Mouse (Mus musculus) midbrain, embryonic 14.5 days (tissue): ENCODE results near the gene Phospho1. TPM values are rescaled to one million over a fixed set of nuclear protein-coding genes. Genes with fewer than 3 reads are reported as not detected.

ENCODE experiments used
- ATAC-seq: fragments of 200-750 bp; cut with Nextera tagmentation; 2 replicates; pipeline ENCODE4 v1.8.0; 2017; ENCODE audit warnings: moderate number of reproducible peaks, moderate library complexity; ENCODE audit not compliant: low FRiP score, low TSS enrichment
- DNase-seq: peaks from one replicate; pipeline ENCODE4 v3.0.0-alpha.2; 2015
- H3K27ac ChIP-seq: fragments of 300-500 bp; sonication (generic); replicated peaks from 2 replicates; pipeline ENCODE4 v1.5.1; 2014; ENCODE audit warnings: mild to moderate bottlenecking, low read depth, low read length, moderate library complexity
- H3K27me3 ChIP-seq: fragments of 300-500 bp; sonication (generic); 2 replicates; pipeline ENCODE4 v1.6.1; 2014; ENCODE audit warnings: low read length, control low read depth, mixed read lengths; ENCODE audit not compliant: control insufficient read depth, insufficient read depth
- H3K36me3 ChIP-seq: fragments of 300-500 bp; sonication (generic); 2 replicates; pipeline ENCODE4 v1.6.1; 2014; ENCODE audit warnings: low read length, control low read depth; ENCODE audit not compliant: control insufficient read depth, insufficient read depth
- H3K4me1 ChIP-seq: fragments of 300-500 bp; sonication (generic); 2 replicates; pipeline ENCODE4 v1.6.1; 2014; ENCODE audit warnings: mild to moderate bottlenecking, antibody characterized with exemption, low read length, control low read depth; ENCODE audit not compliant: control insufficient read depth, insufficient read depth
- H3K4me2 ChIP-seq: fragments of 300-500 bp; sonication (generic); 2 replicates; pipeline ENCODE4 v1.6.1; 2014; ENCODE audit warnings: mild to moderate bottlenecking, low read length, moderate library complexity
- H3K4me3 ChIP-seq: fragments of 300-500 bp; sonication (generic); replicated peaks from 2 replicates; pipeline ENCODE4 v1.5.1; 2014; ENCODE audit warnings: low read depth, low read length
- H3K9ac ChIP-seq: fragments of 300-500 bp; sonication (generic); replicated peaks from 2 replicates; pipeline ENCODE4 v1.6.1; 2014; ENCODE audit warnings: mild to moderate bottlenecking, low read length, moderate library complexity
- H3K9me3 ChIP-seq: fragments of 300-500 bp; sonication (generic); 2 replicates; pipeline ENCODE4 v1.6.1; 2016; ENCODE audit warnings: low read length, control low read depth, mixed read lengths; ENCODE audit not compliant: control insufficient read depth
- WGBS: fragments of 180-500 bp; shearing (Covaris S2); extraction: QIAGEN DNeasy Blood & Tissue Kit; methylation state at CpG from one replicate; pipeline ENCODE4 v1.1.7; 2014; 5-methylcytosine and 5-hydroxymethylcytosine counted together
- polyA plus RNA-seq: library from polyadenylated mRNA; unstranded; fragments of >200 nt; fragmentation: Nextera tagmentation; extraction: Ambion mirVana; gene quantifications from 2 replicates; pipeline ENCODE4 v1.2.1, GENCODE M21; 2014

Gene Phospho1
- polyA plus RNA-seq, 1 experiment from 2014 or later, result 0.33 TPM

- H3K4me3 ChIP-seq, result no peak overlapping the region
- ATAC-seq, result no peak
- no peaks in the 10 kb centered on the region for H3K36me3 ChIP-seq
- H3K9me3 ChIP-seq, result 0 out of 2 replicates have a peak, but pooled peaks cover 3% of the 10 kb centered on the region
- no peaks in the 10 kb centered on the region for H3K27me3 ChIP-seq
- no peaks in the 10 kb centered on the region for H3K4me1 ChIP-seq
- DNase-seq, result peak; percentile 18
- no peak overlapping the region for H3K9ac ChIP-seq
- H3K27ac ChIP-seq, result no peak overlapping the region
- WGBS, result 92% methylated on average over 4 of the region's 4 CpGs
- no peak overlapping the region for H3K4me2 ChIP-seq
Measured at GRCm38 (mm10) chr11:95785675-95786074, 38.6 kb upstream of the Phospho1 start.

GRCm38 (mm10) chr11:95786511-95786910, 37.8 kb upstream of the Phospho1 start:
- Histone ChIP-seq H3K4me3 (no peak overlapping the region), H3K27ac (no peak overlapping the region), H3K4me2 (no peak overlapping the region), H3K9me3 (0 out of 2 replicates have a peak, but pooled peaks cover 3% of the 10 kb centered on the region), H3K27me3 (no peaks in the 10 kb centered on the region), H3K4me1 (no peaks in the 10 kb centered on the region), H3K9ac (no peak overlapping the region), H3K36me3 (no peaks in the 10 kb centered on the region)
- no peak for DNase-seq
- 91% methylated on average over 6 of the region's 6 CpGs for WGBS
- no peak for ATAC-seq

GRCm38 (mm10) chr11:95789451-95789891, 34.8 kb upstream of the Phospho1 start:
- WGBS, result 88% methylated on average over 8 of the region's 8 CpGs
- no peaks in the 10 kb centered on the region for H3K4me1 ChIP-seq

GRCm38 (mm10) chr11:95791787-95792186, 32.5 kb upstream of the Phospho1 start:
- 0 out of 2 replicates have a peak, but pooled peaks cover 5% of the 10 kb centered on the region for H3K4me1 ChIP-seq
- no peaks in the 10 kb centered on the region for H3K36me3 ChIP-seq
- H3K4me2 ChIP-seq, result no peak overlapping the region
- H3K9me3 ChIP-seq, result no peaks in the 10 kb centered on the region
- 87% methylated on average over 13 of the region's 13 CpGs for WGBS
- no peak overlapping the region for H3K9ac ChIP-seq
- no peak overlapping the region for H3K4me3 ChIP-seq
- DNase-seq (no peak), ATAC-seq (no peak)
- H3K27ac ChIP-seq, result no peak overlapping the region
- 0 out of 2 replicates have a peak, but pooled peaks cover 7% of the 10 kb centered on the region for H3K27me3 ChIP-seq

More at GRCm38 (mm10) chr11:95789451-95789891, 34.8 kb upstream of the Phospho1 start:
- Histone ChIP-seq H3K9ac (no peak overlapping the region), H3K27ac (no peak overlapping the region), H3K9me3 (0 out of 2 replicates have a peak, but pooled peaks cover 3% of the 10 kb centered on the region), H3K4me2 (no peak overlapping the region), H3K36me3 (no peaks in the 10 kb centered on the region), H3K4me3 (no peak overlapping the region), H3K27me3 (no peaks in the 10 kb centered on the region)
- no peak for ATAC-seq
- DNase-seq, result no peak

- no peak for ATAC-seq
- H3K4me3 ChIP-seq, result no peak overlapping the region
- 0 out of 2 replicates have a peak, but pooled peaks cover 5% of the 10 kb centered on the region for H3K4me1 ChIP-seq
- WGBS, result 91% methylated on average over 8 of the region's 8 CpGs
- H3K9me3 ChIP-seq, result no peaks in the 10 kb centered on the region
- DNase-seq, result no peak
- H3K27ac ChIP-seq, result no peak overlapping the region
- H3K27me3 ChIP-seq, result 0 out of 2 replicates have a peak, but pooled peaks cover 10% of the 10 kb centered on the region
- no peak overlapping the region for H3K9ac ChIP-seq
- H3K36me3 ChIP-seq, result no peaks in the 10 kb centered on the region
- no peak overlapping the region for H3K4me2 ChIP-seq
Measured at GRCm38 (mm10) chr11:95792950-95793509, 31.3 kb upstream of the Phospho1 start.

- no peak overlapping the region for H3K9ac ChIP-seq
- H3K36me3 ChIP-seq, result no peaks in the 10 kb centered on the region
- no peaks in the 10 kb centered on the region for H3K9me3 ChIP-seq
- H3K27ac ChIP-seq, result no peak overlapping the region
- no peak overlapping the region for H3K4me2 ChIP-seq
- H3K4me3 ChIP-seq, result no peak overlapping the region
- H3K27me3 ChIP-seq, result 0 out of 2 replicates have a peak, but pooled peaks cover 10% of the 10 kb centered on the region
- no peak for DNase-seq
- H3K4me1 ChIP-seq, result 0 out of 2 replicates have a peak, but pooled peaks cover 5% of the 10 kb centered on the region
- 81% methylated on average over 5 of the region's 5 CpGs for WGBS
- ATAC-seq, result no peak
Measured at GRCm38 (mm10) chr11:95794201-95794600, 30.1 kb upstream of the Phospho1 start.

GRCm38 (mm10) chr11:95795582-95795981, 28.7 kb upstream of the Phospho1 start:
- no peak overlapping the region for H3K4me2 ChIP-seq

GRCm38 (mm10) chr11:95805010-95805409, 19.3 kb upstream of the Phospho1 start:
- whole genome bisulfite sequencing, result 73% methylated on average over 5 of the region's 5 CpGs
- ATAC-seq, result no peak
- H3K27ac ChIP-seq, result no peak overlapping the region
- no peaks in the 10 kb centered on the region for H3K4me1 ChIP-seq
- no peak overlapping the region for H3K4me3 ChIP-seq
- H3K36me3 ChIP-seq, result no peaks in the 10 kb centered on the region
- no peak overlapping the region for H3K4me2 ChIP-seq
- no peak overlapping the region for H3K9ac ChIP-seq
- H3K9me3 ChIP-seq, result no peaks in the 10 kb centered on the region
- no peak for DNase-seq
- H3K27me3 ChIP-seq, result no peaks in the 10 kb centered on the region

More at GRCm38 (mm10) chr11:95795582-95795981, 28.7 kb upstream of the Phospho1 start:
- Histone ChIP-seq H3K9me3 (no peaks in the 10 kb centered on the region), H3K27ac (no peak overlapping the region), H3K4me1 (0 out of 2 replicates have a peak, but pooled peaks cover 5% of the 10 kb centered on the region), H3K9ac (no peak overlapping the region), H3K27me3 (0 out of 2 replicates have a peak, but pooled peaks cover 10% of the 10 kb centered on the region), H3K4me3 (no peak overlapping the region), H3K36me3 (no peaks in the 10 kb centered on the region)
- DNase-seq (no peak), ATAC-seq (no peak)
- 72% methylated on average over 5 of the region's 5 CpGs for WGBS

GRCm38 (mm10) chr11:95805527-95805926, 18.8 kb upstream of the Phospho1 start:
- Histone ChIP-seq H3K9me3 (no peaks in the 10 kb centered on the region), H3K36me3 (no peaks in the 10 kb centered on the region), H3K27me3 (no peaks in the 10 kb centered on the region), H3K9ac (no peak overlapping the region), H3K4me2 (no peak overlapping the region), H3K4me1 (no peaks in the 10 kb centered on the region), H3K27ac (no peak overlapping the region), H3K4me3 (no peak overlapping the region)
- ATAC-seq, result no peak
- WGBS, result 59% methylated on average over 3 of the region's 3 CpGs
- DNase-seq, result no peak
